Mouse (Mus musculus) c-Kit-negative CD71-positive TER-119-positive erythroid progenitor cells, embryonic 14.5 days (primary cell): ENCODE data around the gene Nid1.
"Not testable (repeated sequence)": the region's sequence is repeated elsewhere in the genome, so short reads cannot be mapped to it uniquely, and the experiment has no call there.

Experiments
- DNase-seq: peaks from one replicate; pipeline ENCODE4 v3.0.0-alpha.2; 2013; ENCODE audit warnings: low read depth, low spot score

The Nid1 gene

GRCm38 (mm10) chr13:13538585-13539300, 101.4 kb downstream of the Nid1 start:
- DNase-seq: no peak

GRCm38 (mm10) chr13:13543073-13543472, 105.7 kb downstream of the Nid1 start:
- not testable (repeated sequence) for DNase-seq

- no peak for DNase-seq
These were observed 109.4 kb downstream of the Nid1 start for GRCm38 (mm10) chr13:13546792-13547191.

- no peak for DNase-seq
These were observed 110.5 kb downstream of the Nid1 start for GRCm38 (mm10) chr13:13547889-13548288.

GRCm38 (mm10) chr13:13548431-13549190, 111.3 kb downstream of the Nid1 start:
- DNase-seq: no peak

GRCm38 (mm10) chr13:13549687-13550660, 112.6 kb downstream of the Nid1 start:
- no peak for DNase-seq

- DNase-seq: no peak
These were observed 114.7 kb downstream of the Nid1 start for GRCm38 (mm10) chr13:13552020-13552419.

- DNase-seq: no peak
These were observed 116.3 kb downstream of the Nid1 start for GRCm38 (mm10) chr13:13553660-13554059.

GRCm38 (mm10) chr13:13555196-13555595, 117.8 kb downstream of the Nid1 start:
- DNase-seq: no peak

- DNase-seq: no peak
These were observed 119.8 kb downstream of the Nid1 start for GRCm38 (mm10) chr13:13557001-13557743.

- DNase-seq: no peak
These were observed 120.9 kb downstream of the Nid1 start for GRCm38 (mm10) chr13:13558251-13558650.

GRCm38 (mm10) chr13:13558900-13559299, 121.5 kb downstream of the Nid1 start:
- no peak for DNase-seq
